Mouse (Mus musculus) midbrain, postnatal 0 days (tissue): Measurements from ENCODE around the gene Vps13d. TPM values are rescaled to one million over a fixed set of nuclear protein-coding genes. Genes with fewer than 3 reads are reported as not detected.

Experiments used
- ATAC-seq: fragments of 200-750 bp; cut with Nextera tagmentation; 2 replicates; pipeline ENCODE4 v1.8.0; 2017; ENCODE audit warnings: moderate number of reproducible peaks, mild to moderate bottlenecking, moderate TSS enrichment, moderate library complexity; ENCODE audit not compliant: low FRiP score
- DNase-seq: peaks from one replicate; pipeline ENCODE4 v3.0.0-alpha.2; 2015; ENCODE audit warnings: low spot score
- H3K27ac ChIP-seq: fragments of 300-500 bp; sonication (generic); 2 replicates; pipeline ENCODE4 v1.5.1; 2014; ENCODE audit warnings: low read depth, mild to moderate bottlenecking, low read length, mixed read lengths
- H3K27me3 ChIP-seq: fragments of 300-500 bp; sonication (generic); 2 replicates; pipeline ENCODE4 v1.6.1; 2014; ENCODE audit warnings: low read length, control low read depth, mixed read lengths; ENCODE audit not compliant: insufficient read depth
- H3K36me3 ChIP-seq: fragments of 300-500 bp; sonication (generic); 2 replicates; pipeline ENCODE4 v1.6.1; 2014; ENCODE audit warnings: low read length, control low read depth, mixed read lengths; ENCODE audit not compliant: insufficient read depth
- H3K4me1 ChIP-seq: fragments of 300-500 bp; sonication (generic); 2 replicates; pipeline ENCODE4 v1.6.1; 2014; ENCODE audit warnings: mild to moderate bottlenecking, control low read depth, antibody characterized with exemption, low read length, mixed read lengths; ENCODE audit not compliant: insufficient read depth
- H3K4me2 ChIP-seq: fragments of 300-500 bp; sonication (generic); 2 replicates; pipeline ENCODE4 v1.6.1; 2014; ENCODE audit warnings: low read depth, mild to moderate bottlenecking, low read length, mixed read lengths; ENCODE audit not compliant: poor library complexity, severe bottlenecking
- H3K4me3 ChIP-seq: fragments of 300-500 bp; sonication (generic); 2 replicates; pipeline ENCODE4 v1.5.1; 2014; ENCODE audit warnings: low read depth, mild to moderate bottlenecking, low read length, moderate library complexity
- H3K9ac ChIP-seq: fragments of 300-500 bp; sonication (generic); replicated peaks from 2 replicates; pipeline ENCODE4 v1.6.1; 2014; ENCODE audit warnings: mild to moderate bottlenecking, low read length, moderate library complexity, mixed read lengths; ENCODE audit not compliant: poor library complexity, severe bottlenecking
- H3K9me3 ChIP-seq: fragments of 300-500 bp; sonication (generic); 2 replicates; pipeline ENCODE4 v1.6.1; 2016; ENCODE audit warnings: low read length, control low read depth
- CTCF ChIP-seq: IDR thresholded peaks from 2 replicates; pipeline ENCODE4 v1.5.1; 2016; ENCODE audit warnings: antibody characterized with exemption, mild to moderate bottlenecking
- WGBS: fragments of 180-500 bp; shearing (Covaris S2); extraction: QIAGEN DNeasy Blood & Tissue Kit; methylation state at CpG from one replicate; pipeline ENCODE4 v1.1.7; 2014; 5-methylcytosine and 5-hydroxymethylcytosine counted together
- polyA plus RNA-seq: library from polyadenylated mRNA; unstranded; fragments of >200 nt; fragmentation: Nextera tagmentation; extraction: Ambion mirVana; gene quantifications from 2 replicates; pipeline ENCODE4 v1.2.1, GENCODE M21; 2015
- total RNA-seq: library from RNA; depleted of rRNA; stranded (reverse); fragments of >200 nt; gene quantifications from 2 replicates; pipeline ENCODE4 v1.2.3, GENCODE M21; 2014; rRNA removed

The Vps13d gene
- total RNA-seq = 35.6 and 36.5 TPM in 2 replicates
- polyA plus RNA-seq = 7.8 and 9.1 TPM in 2 replicates

DNA sequence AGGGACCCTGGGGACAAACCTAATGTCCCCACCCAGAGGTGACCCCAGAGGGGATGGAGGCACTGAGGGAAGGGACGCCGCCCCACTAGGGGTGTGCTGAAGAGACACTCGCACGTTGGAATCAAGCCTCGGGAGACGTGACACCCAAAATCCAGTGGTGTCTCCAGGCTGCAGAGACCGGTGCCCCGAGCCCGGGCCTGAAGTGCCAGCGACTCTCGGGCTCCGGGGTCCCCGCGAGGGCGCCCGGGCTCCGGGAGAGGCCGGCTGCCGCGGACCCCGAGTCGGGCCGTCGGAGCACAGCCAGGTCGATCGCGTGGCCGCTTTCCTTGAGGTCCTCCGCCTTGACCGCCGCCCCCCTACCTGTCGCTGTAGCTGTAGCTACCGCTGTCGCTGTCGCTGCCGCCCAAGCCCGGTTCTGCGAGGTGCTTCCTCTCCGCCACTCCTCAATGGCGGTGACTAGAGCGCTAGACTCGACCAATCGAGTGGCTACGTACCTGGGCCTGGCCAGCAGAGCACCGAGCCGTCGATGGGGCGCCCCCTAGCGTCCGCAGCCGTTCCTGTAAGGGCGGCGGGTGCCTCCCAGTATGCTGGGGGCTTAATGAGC lies at the start of gene Vps13d:
Gene Vps13d (minus strand): TSS at position 447 of the 604 bp plus-strand sequence.
- Histone ChIP-seq H3K4me3 (peak within 1 kb of the TSS; percentile 98), H3K36me3 (peaks cover 5% of the 10 kb centered on the region), H3K27ac (peak within 1 kb of the TSS; percentile 68), H3K4me2 (peak within 1 kb of the TSS; percentile 97), H3K9ac (peak within 1 kb of the TSS; percentile 96), H3K4me1 (peaks cover 7% of the 10 kb centered on the region), H3K27me3 (no peaks in the 10 kb centered on the region), H3K9me3 (no peaks in the 10 kb centered on the region)
- ATAC-seq (peak; percentile 96), DNase-seq (peak; percentile 96)
- peak; percentile 98 for TF ChIP-seq CTCF
- 0% methylated on average over 50 of the region's 53 CpGs for WGBS

DNA sequence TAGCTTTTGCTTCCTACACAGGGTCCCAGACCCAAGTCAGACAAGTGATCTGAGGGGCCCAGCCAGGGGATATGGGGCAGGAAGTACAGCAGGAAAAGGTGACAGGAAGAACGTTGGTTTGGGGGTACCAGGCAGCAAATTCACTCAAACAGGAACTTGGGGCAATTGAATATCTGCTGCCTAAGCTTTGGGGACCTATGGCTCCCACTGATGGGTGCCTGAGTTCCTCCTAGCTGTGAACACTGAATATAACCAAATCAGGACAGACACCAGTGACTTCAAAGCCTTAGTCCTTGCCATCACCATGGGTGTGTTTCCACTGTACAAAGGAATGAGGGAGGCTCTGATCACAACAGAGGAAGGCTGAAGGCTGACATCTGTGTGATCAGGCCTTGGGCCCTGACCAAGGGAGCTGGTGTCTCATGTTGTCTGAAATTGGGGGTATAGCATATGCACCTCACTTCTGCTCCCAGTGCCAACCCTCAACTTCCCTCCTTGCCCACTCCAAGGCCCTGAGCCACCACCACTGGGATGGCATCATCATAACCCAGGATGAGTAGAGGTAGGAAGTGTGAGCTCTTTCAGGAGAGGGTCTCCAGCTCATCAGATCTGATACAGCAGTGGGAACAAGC lies 48.0 kb upstream of the Vps13d start:
- TF ChIP-seq CTCF = no peak
- no peaks in the 10 kb centered on the region for H3K4me1 ChIP-seq
- H3K4me2 ChIP-seq = no peak overlapping the region
- no peak overlapping the region for H3K9ac ChIP-seq
- H3K27ac ChIP-seq = no peak overlapping the region
- 0 out of 2 replicates have a peak, but pooled peaks cover 5% of the 10 kb centered on the region for H3K27me3 ChIP-seq
- H3K4me3 ChIP-seq = no peak overlapping the region
- H3K9me3 ChIP-seq = no peaks in the 10 kb centered on the region
- 64% methylated on average over 1 of the region's 1 CpGs for whole genome bisulfite sequencing
- ATAC-seq (no peak), DNase-seq (no peak)
- no peaks in the 10 kb centered on the region for H3K36me3 ChIP-seq

DNA sequence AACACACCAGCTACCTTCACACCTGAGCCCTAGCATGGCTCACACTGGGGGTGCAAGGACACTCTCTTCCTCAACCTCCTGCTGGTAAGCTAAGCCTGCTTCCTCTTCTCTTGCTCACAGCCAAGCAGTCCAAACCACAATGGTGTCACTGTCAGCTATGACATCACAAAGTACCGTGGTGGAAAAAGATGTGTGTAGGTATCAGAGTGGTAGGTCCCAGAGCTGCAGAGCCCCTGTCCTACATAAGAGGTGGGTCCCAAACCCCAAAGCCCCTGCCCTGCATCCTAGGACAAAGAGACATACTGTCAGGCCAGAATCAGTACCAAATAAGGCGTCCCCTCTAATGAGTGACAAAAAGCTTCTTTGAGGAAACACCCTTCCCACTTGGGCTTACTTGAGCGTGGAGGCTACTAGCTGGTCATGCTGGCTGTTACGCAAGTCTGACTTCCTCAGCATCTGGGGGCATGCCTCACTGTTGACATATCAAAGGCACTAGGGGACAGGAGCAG lies 46.0 kb upstream of the Vps13d start:
- DNase-seq (no peak), ATAC-seq (no peak)
- Histone ChIP-seq H3K9me3 (no peaks in the 10 kb centered on the region), H3K36me3 (no peaks in the 10 kb centered on the region), H3K27ac (no peak overlapping the region), H3K4me3 (no peak overlapping the region), H3K27me3 (no peaks in the 10 kb centered on the region), H3K4me2 (no peak overlapping the region), H3K9ac (no peak overlapping the region), H3K4me1 (no peaks in the 10 kb centered on the region)
- WGBS = 76% methylated on average over 4 of the region's 4 CpGs
- TF ChIP-seq CTCF = no peak

GRCm38 (mm10) chr4:145239049-145239830 lies 44.4 kb upstream of the Vps13d start:
- WGBS = 52% methylated on average over 4 of the region's 4 CpGs
- no peak for TF ChIP-seq CTCF
- DNase-seq (peak; percentile 79), ATAC-seq (peak; percentile 61; the same call in 1 of the 2 replicates)
- Histone ChIP-seq H3K27me3 (no peaks in the 10 kb centered on the region), H3K9ac (no peak overlapping the region), H3K27ac (no peak overlapping the region), H3K9me3 (no peaks in the 10 kb centered on the region), H3K4me1 (no peaks in the 10 kb centered on the region), H3K36me3 (no peaks in the 10 kb centered on the region), H3K4me3 (no peak overlapping the region), H3K4me2 (no peak overlapping the region)

DNA sequence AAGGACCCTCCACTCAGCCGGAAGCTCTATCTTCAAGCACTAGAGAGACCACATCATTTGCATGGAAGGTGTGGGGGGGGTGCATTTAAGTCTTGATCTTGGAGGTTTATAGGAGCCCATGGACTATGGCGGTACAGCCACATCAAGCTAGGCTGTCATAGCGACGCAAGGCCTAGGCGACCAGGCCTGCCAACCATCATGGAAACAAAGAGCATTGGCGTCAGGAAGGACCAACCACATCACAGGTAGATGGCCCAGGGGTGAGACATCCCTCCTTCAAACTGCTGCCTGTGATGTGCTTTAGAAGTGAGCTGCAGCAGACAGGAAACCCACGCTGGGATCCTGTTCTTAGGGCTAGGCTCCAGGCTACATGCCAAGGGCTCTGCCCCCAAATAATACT lies 41.2 kb upstream of the Vps13d start:
- no peaks in the 10 kb centered on the region for H3K27me3 ChIP-seq
- H3K9ac ChIP-seq = no peak overlapping the region
- 85% methylated on average over 7 of the region's 7 CpGs for WGBS
- H3K36me3 ChIP-seq = no peaks in the 10 kb centered on the region
- no peak for TF ChIP-seq CTCF
- ATAC-seq (no peak), DNase-seq (no peak)
- H3K4me2 ChIP-seq = no peak overlapping the region
- no peaks in the 10 kb centered on the region for H3K4me1 ChIP-seq
- no peaks in the 10 kb centered on the region for H3K9me3 ChIP-seq
- H3K4me3 ChIP-seq = no peak overlapping the region
- H3K27ac ChIP-seq = no peak overlapping the region
